Mouse (Mus musculus): ENCODE data around the gene Rgs5. TPM values are rescaled to one million over a fixed set of nuclear protein-coding genes. Genes with fewer than 3 reads are reported as not detected.

Rgs5 gene
- polyA plus RNA-seq, 1 experiment, result not detected

- Histone ChIP-seq H3K27me3 (ENCODE audit: control insufficient read depth) (no peaks in the 10 kb centered on the region), H3K4me3 (replicated peaks) (no peak overlapping the region), H3K4me1 (ENCODE audit: control insufficient read depth) (no peaks in the 10 kb centered on the region), H3K9me3 (ENCODE audit: control insufficient read depth, low read length) (no peaks in the 10 kb centered on the region), H3K36me3 (ENCODE audit: control insufficient read depth) (no peaks in the 10 kb centered on the region)
- TF ChIP-seq TAL1 (IDR thresholded peaks at IDR 0.05; ENCODE audit: low read length) (no peak), GATA1 (IDR thresholded peaks at IDR 0.05; ENCODE audit: low read length) (no peak)
Observed at GRCm38 (mm10) chr1:169672272-169672671, 17.0 kb downstream of the Rgs5 start.

GRCm38 (mm10) chr1:169674116-169674515 is 18.8 kb downstream of the Rgs5 start:
- H3K36me3 ChIP-seq (ENCODE audit: control insufficient read depth), result no peaks in the 10 kb centered on the region
- H3K9me3 ChIP-seq (ENCODE audit: control insufficient read depth, low read length), result no peaks in the 10 kb centered on the region
- H3K4me3 ChIP-seq (replicated peaks), result no peak overlapping the region
- no peak for TF ChIP-seq TAL1 (IDR thresholded peaks at IDR 0.05; ENCODE audit: low read length)
- no peak for TF ChIP-seq GATA1 (IDR thresholded peaks at IDR 0.05; ENCODE audit: low read length)
- no peaks in the 10 kb centered on the region for H3K27me3 ChIP-seq (ENCODE audit: control insufficient read depth)
- H3K4me1 ChIP-seq (ENCODE audit: control insufficient read depth), result no peaks in the 10 kb centered on the region

GRCm38 (mm10) chr1:169676751-169677150 is 21.4 kb downstream of the Rgs5 start:
- no peak for TF ChIP-seq TAL1 (IDR thresholded peaks at IDR 0.05; ENCODE audit: low read length)
- TF ChIP-seq GATA1 (IDR thresholded peaks at IDR 0.05; ENCODE audit: low read length), result no peak

GRCm38 (mm10) chr1:169680455-169681208 is 25.3 kb downstream of the Rgs5 start:
- H3K4me3 ChIP-seq (replicated peaks), result no peak overlapping the region
- TF ChIP-seq GATA1 (IDR thresholded peaks at IDR 0.05; ENCODE audit: low read length), result no peak
- no peak for TF ChIP-seq TAL1 (IDR thresholded peaks at IDR 0.05; ENCODE audit: low read length)
- H3K9me3 ChIP-seq (ENCODE audit: control insufficient read depth, low read length), result no peaks in the 10 kb centered on the region; the same call in 1 of the 2 replicates
- no peaks in the 10 kb centered on the region for H3K36me3 ChIP-seq (ENCODE audit: control insufficient read depth)
- no peaks in the 10 kb centered on the region for H3K4me1 ChIP-seq (ENCODE audit: control insufficient read depth)
- no peaks in the 10 kb centered on the region for H3K27me3 ChIP-seq (ENCODE audit: control insufficient read depth)

More at GRCm38 (mm10) chr1:169676751-169677150, 21.4 kb downstream of the Rgs5 start:
- Histone ChIP-seq H3K27me3 (ENCODE audit: control insufficient read depth) (no peaks in the 10 kb centered on the region), H3K4me3 (replicated peaks) (no peak overlapping the region), H3K36me3 (ENCODE audit: control insufficient read depth) (no peaks in the 10 kb centered on the region), H3K4me1 (ENCODE audit: control insufficient read depth) (no peaks in the 10 kb centered on the region), H3K9me3 (ENCODE audit: control insufficient read depth, low read length) (no peaks in the 10 kb centered on the region)

- H3K27me3 ChIP-seq (ENCODE audit: control insufficient read depth), result no peaks in the 10 kb centered on the region
- H3K4me1 ChIP-seq (ENCODE audit: control insufficient read depth), result no peaks in the 10 kb centered on the region
- H3K9me3 ChIP-seq (ENCODE audit: control insufficient read depth, low read length), result no peaks in the 10 kb centered on the region; the same call in 1 of the 2 replicates
- no peak overlapping the region for H3K4me3 ChIP-seq (replicated peaks)
- TF ChIP-seq TAL1 (IDR thresholded peaks at IDR 0.05; ENCODE audit: low read length) (no peak), GATA1 (IDR thresholded peaks at IDR 0.05; ENCODE audit: low read length) (no peak)
- H3K36me3 ChIP-seq (ENCODE audit: control insufficient read depth), result no peaks in the 10 kb centered on the region
Observed at GRCm38 (mm10) chr1:169682775-169683497, 27.6 kb downstream of the Rgs5 start.

GRCm38 (mm10) chr1:169685257-169685656 is 30.0 kb downstream of the Rgs5 start:
- Histone ChIP-seq H3K36me3 (ENCODE audit: control insufficient read depth) (no peaks in the 10 kb centered on the region), H3K4me3 (replicated peaks) (no peak overlapping the region), H3K27me3 (ENCODE audit: control insufficient read depth) (no peaks in the 10 kb centered on the region), H3K9me3 (ENCODE audit: control insufficient read depth, low read length) (no peaks in the 10 kb centered on the region; the same call in 1 of the 2 replicates), H3K4me1 (ENCODE audit: control insufficient read depth) (no peaks in the 10 kb centered on the region)
- TF ChIP-seq GATA1 (IDR thresholded peaks at IDR 0.05; ENCODE audit: low read length) (no peak), TAL1 (IDR thresholded peaks at IDR 0.05; ENCODE audit: low read length) (no peak)

GRCm38 (mm10) chr1:169693040-169693439 is 37.7 kb downstream of the Rgs5 start:
- H3K36me3 ChIP-seq (ENCODE audit: control insufficient read depth), result no peaks in the 10 kb centered on the region
- TF ChIP-seq GATA1 (IDR thresholded peaks at IDR 0.05; ENCODE audit: low read length) (no peak), TAL1 (IDR thresholded peaks at IDR 0.05; ENCODE audit: low read length) (no peak)

GRCm38 (mm10) chr1:169693537-169693936 is 38.2 kb downstream of the Rgs5 start:
- Histone ChIP-seq H3K4me1 (ENCODE audit: control insufficient read depth) (no peaks in the 10 kb centered on the region), H3K27me3 (ENCODE audit: control insufficient read depth) (no peaks in the 10 kb centered on the region), H3K36me3 (ENCODE audit: control insufficient read depth) (no peaks in the 10 kb centered on the region), H3K9me3 (ENCODE audit: control insufficient read depth, low read length) (no peaks in the 10 kb centered on the region; the same call in 1 of the 2 replicates), H3K4me3 (replicated peaks) (no peak overlapping the region)
- TF ChIP-seq GATA1 (IDR thresholded peaks at IDR 0.05; ENCODE audit: low read length), result no peak
- no peak for TF ChIP-seq TAL1 (IDR thresholded peaks at IDR 0.05; ENCODE audit: low read length)

More at GRCm38 (mm10) chr1:169693040-169693439, 37.7 kb downstream of the Rgs5 start:
- Histone ChIP-seq H3K4me1 (ENCODE audit: control insufficient read depth) (no peaks in the 10 kb centered on the region), H3K9me3 (ENCODE audit: control insufficient read depth, low read length) (no peaks in the 10 kb centered on the region; the same call in 1 of the 2 replicates), H3K27me3 (ENCODE audit: control insufficient read depth) (no peaks in the 10 kb centered on the region), H3K4me3 (replicated peaks) (no peak overlapping the region)

- no peaks in the 10 kb centered on the region; the same call in 1 of the 2 replicates for H3K9me3 ChIP-seq (ENCODE audit: control insufficient read depth, low read length)
- H3K4me1 ChIP-seq (ENCODE audit: control insufficient read depth), result no peaks in the 10 kb centered on the region
- no peaks in the 10 kb centered on the region for H3K36me3 ChIP-seq (ENCODE audit: control insufficient read depth)
- no peak overlapping the region for H3K4me3 ChIP-seq (replicated peaks)
- TF ChIP-seq GATA1 (IDR thresholded peaks at IDR 0.05; ENCODE audit: low read length) (no peak), TAL1 (IDR thresholded peaks at IDR 0.05; ENCODE audit: low read length) (no peak)
- H3K27me3 ChIP-seq (ENCODE audit: control insufficient read depth), result no peaks in the 10 kb centered on the region
Observed at GRCm38 (mm10) chr1:169695356-169695755, 40.1 kb downstream of the Rgs5 start.
